Mouse (Mus musculus) embryonic facial prominence, embryonic 11.5 days (tissue): Measurements from ENCODE around the gene Olfr620. TPM values are rescaled to one million over a fixed set of nuclear protein-coding genes. Genes with fewer than 3 reads are reported as not detected.

Source experiments
- ATAC-seq: fragments of 200-750 bp; cut with Nextera tagmentation; replicated peaks from 2 replicates; pipeline ENCODE4 v1.8.0; 2017; ENCODE audit warnings: low read depth; ENCODE audit not compliant: insufficient number of reproducible peaks, low FRiP score, low TSS enrichment
- DNase-seq: peaks from one replicate; pipeline ENCODE4 v3.0.0-alpha.2; 2015; ENCODE audit warnings: low spot score
- H3K27ac ChIP-seq: fragments of 300-500 bp; sonication (generic); replicated peaks from 2 replicates; pipeline ENCODE4 v1.5.1; 2014; ENCODE audit warnings: mild to moderate bottlenecking, low read depth, low read length, control low read depth
- H3K27me3 ChIP-seq: fragments of 300-500 bp; sonication (generic); 2 replicates; pipeline ENCODE4 v1.6.1; 2014; ENCODE audit warnings: mild to moderate bottlenecking, low read length, moderate library complexity, mixed read lengths; ENCODE audit not compliant: control insufficient read depth, insufficient read depth
- H3K36me3 ChIP-seq: fragments of 300-500 bp; sonication (generic); replicated peaks from 2 replicates; pipeline ENCODE4 v1.6.1; 2014; ENCODE audit warnings: low read depth, mild to moderate bottlenecking, low read length, moderate library complexity, mixed read lengths; ENCODE audit not compliant: control insufficient read depth, insufficient read depth
- H3K4me1 ChIP-seq: fragments of 300-500 bp; sonication (generic); 2 replicates; pipeline ENCODE4 v1.6.1; 2014; ENCODE audit warnings: low read length, mixed read lengths; ENCODE audit not compliant: control insufficient read depth, insufficient read depth
- H3K4me2 ChIP-seq: fragments of 300-500 bp; sonication (generic); 2 replicates; pipeline ENCODE4 v1.6.1; 2014; ENCODE audit warnings: low read depth, mild to moderate bottlenecking, control low read depth, low read length, moderate library complexity
- H3K4me3 ChIP-seq: fragments of 300-500 bp; sonication (generic); 2 replicates; pipeline ENCODE4 v1.5.1; 2014; ENCODE audit warnings: low read depth, low read length, control low read depth
- H3K9ac ChIP-seq: fragments of 300-500 bp; sonication (generic); replicated peaks from 2 replicates; pipeline ENCODE4 v1.6.1; 2014; ENCODE audit warnings: mild to moderate bottlenecking, control low read depth, low read length
- H3K9me3 ChIP-seq: fragments of 300-500 bp; sonication (generic); replicated peaks from 2 replicates; pipeline ENCODE4 v1.6.1; 2016; ENCODE audit warnings: mild to moderate bottlenecking, low read length, inconsistent platforms, mixed read lengths; ENCODE audit not compliant: control insufficient read depth
- WGBS: fragments of 180-500 bp; shearing (Covaris S2); extraction: QIAGEN DNeasy Blood & Tissue Kit; methylation state at CpG from one replicate; pipeline ENCODE4 v1.1.7; 2014; 5-methylcytosine and 5-hydroxymethylcytosine counted together
- microRNA-seq: library from miRNA; unstranded; fragments of <30 nt; microRNA quantifications from one replicate; pipeline ENCODE4, GENCODE M21; 2016; ENCODE audit warnings: borderline number of aligned reads
- polyA plus RNA-seq: library from polyadenylated mRNA; unstranded; fragments of >200 nt; fragmentation: Nextera tagmentation; extraction: Ambion mirVana; gene quantifications from 2 replicates; pipeline ENCODE4 v1.2.1, GENCODE M21; 2014

Olfr620 gene
- polyA plus RNA-seq, 1 experiment from 2014 or later: not detected

DNA sequence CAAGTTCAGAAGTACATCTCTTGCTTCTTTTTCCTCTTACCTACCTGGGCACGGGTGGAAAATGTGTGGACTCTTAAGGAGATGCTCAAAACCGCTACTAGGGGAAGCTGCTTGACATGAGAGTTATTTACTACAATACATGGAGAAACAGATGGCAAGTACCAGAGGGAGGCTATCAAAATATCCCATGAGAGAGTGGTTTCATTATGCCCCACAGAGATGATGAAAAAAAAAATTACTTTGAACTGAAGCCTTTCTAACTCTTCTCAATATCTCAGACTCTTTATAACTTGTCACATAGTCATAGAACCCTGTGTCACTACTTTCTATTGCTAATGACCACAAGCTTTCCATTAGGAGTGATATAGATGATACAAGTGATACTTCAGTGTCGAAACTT, 43.3 kb downstream of the Olfr620 start, which contains the start of gene Olfr616:
Olfr616 (minus strand) TSS at position 101 of the 400 bp plus-strand sequence.
- ATAC-seq: no peak
- whole genome bisulfite sequencing: 86% methylated on average over 3 of the region's 3 CpGs
- H3K36me3 ChIP-seq: no peaks in the 10 kb centered on the region
- no peak within 1 kb of the TSS for H3K27ac ChIP-seq
- H3K27me3 ChIP-seq: no peaks in the 10 kb centered on the region
- H3K4me1 ChIP-seq: no peaks in the 10 kb centered on the region
- no peak within 1 kb of the TSS for H3K4me3 ChIP-seq
- H3K9ac ChIP-seq: no peak within 1 kb of the TSS
- H3K4me2 ChIP-seq: no peak within 1 kb of the TSS
- DNase-seq: no peak
- no peaks in the 10 kb centered on the region for H3K9me3 ChIP-seq

GRCm38 (mm10) chr7:103555779-103556178, 56.6 kb downstream of the Olfr620 start, which contains the start of gene Olfr615:
Gene Olfr615 (plus strand): TSS chr7:103556079.
- DNase-seq: no peak
- no peaks in the 10 kb centered on the region for H3K36me3 ChIP-seq
- H3K9ac ChIP-seq: no peak within 1 kb of the TSS
- ATAC-seq: no peak
- H3K27ac ChIP-seq: no peak within 1 kb of the TSS
- H3K4me1 ChIP-seq: no peaks in the 10 kb centered on the region
- no peak within 1 kb of the TSS for H3K4me3 ChIP-seq
- no peaks in the 10 kb centered on the region for H3K27me3 ChIP-seq
- 84% methylated on average over 2 of the region's 2 CpGs for WGBS
- H3K4me2 ChIP-seq: no peak within 1 kb of the TSS
- no peaks in the 10 kb centered on the region for H3K9me3 ChIP-seq

Small RNA genes within 50 kb of the gene (microRNA-seq; reads per million reads assigned to microRNA genes)
- not detected for gene Gm26506

Other genes starting within 250 kb of the Olfr620 start
- not detected in 2 replicates for gene Olfr601, start 249.9 kb downstream of the Olfr620 start, polyA plus RNA-seq
- not detected in 2 replicates for gene Olfr603, start 226.4 kb downstream of the Olfr620 start, polyA plus RNA-seq
- not detected in 2 replicates for gene Usp17lc, start 197.5 kb downstream of the Olfr620 start, polyA plus RNA-seq
- gene Olfr605, start 167.1 kb downstream of the Olfr620 start, polyA plus RNA-seq: not detected in 2 replicates
- not detected in 2 replicates for gene Olfr606, start 163.5 kb downstream of the Olfr620 start, polyA plus RNA-seq
- not detected in 2 replicates for gene Olfr607, start 148.4 kb downstream of the Olfr620 start, polyA plus RNA-seq
- gene Olfr608, start 142.7 kb downstream of the Olfr620 start, polyA plus RNA-seq: not detected in 2 replicates
- gene Olfr609, start 114.5 kb downstream of the Olfr620 start, polyA plus RNA-seq: not detected in 2 replicates
- gene Olfr610, start 100.4 kb downstream of the Olfr620 start, polyA plus RNA-seq: not detected in 2 replicates
- gene Olfr611, start 91.7 kb downstream of the Olfr620 start, polyA plus RNA-seq: not detected in 2 replicates
- gene Olfr612, start 69.8 kb downstream of the Olfr620 start, polyA plus RNA-seq: not detected in 2 replicates
- not detected in 2 replicates for gene Olfr613, start 64.5 kb downstream of the Olfr620 start, polyA plus RNA-seq
- not detected in 2 replicates for gene Olfr615, start 56.5 kb downstream of the Olfr620 start, polyA plus RNA-seq
- gene Olfr616, start 43.4 kb downstream of the Olfr620 start, polyA plus RNA-seq: not detected in 2 replicates
- not detected in 2 replicates for gene Olfr617, start 39.5 kb downstream of the Olfr620 start, polyA plus RNA-seq
- gene Olfr618, start 22.4 kb downstream of the Olfr620 start, polyA plus RNA-seq: not detected in 2 replicates
- gene Olfr619, start 12.0 kb downstream of the Olfr620 start, polyA plus RNA-seq: not detected in 2 replicates
- not detected in 2 replicates for gene Olfr622, start 30.2 kb upstream of the Olfr620 start, polyA plus RNA-seq
- gene Olfr623, start 51.2 kb upstream of the Olfr620 start, polyA plus RNA-seq: not detected in 2 replicates
- 0.03 and 0.08 TPM in 2 replicates for gene Olfr624, start 58.7 kb upstream of the Olfr620 start, polyA plus RNA-seq
- not detected in 2 replicates for gene Olfr625-ps1, start 70.2 kb upstream of the Olfr620 start, polyA plus RNA-seq
- gene Olfr243, start 102.1 kb upstream of the Olfr620 start, polyA plus RNA-seq: not detected in 2 replicates
- gene Olfr628, start 117.8 kb upstream of the Olfr620 start, polyA plus RNA-seq: not detected in 2 replicates
- gene Olfr629, start 132.4 kb upstream of the Olfr620 start, polyA plus RNA-seq: not detected in 2 replicates
- not detected in 2 replicates for gene Olfr630, start 144.8 kb upstream of the Olfr620 start, polyA plus RNA-seq
- gene Olfr69, start 159.1 kb upstream of the Olfr620 start, polyA plus RNA-seq: not detected in 2 replicates
- gene Olfr68, start 167.2 kb upstream of the Olfr620 start, polyA plus RNA-seq: not detected in 2 replicates
- not detected in 2 replicates for gene Olfr67, start 179.3 kb upstream of the Olfr620 start, polyA plus RNA-seq
- gene Hbb-bt, start 201.5 kb upstream of the Olfr620 start, polyA plus RNA-seq: 629 and 683 TPM in 2 replicates
- 224 and 252 TPM in 2 replicates for gene Hbb-bs, start 215.6 kb upstream of the Olfr620 start, polyA plus RNA-seq
- not detected in 2 replicates for gene Hbb-bh2, start 228.0 kb upstream of the Olfr620 start, polyA plus RNA-seq
- gene Hbb-bh1, start 230.6 kb upstream of the Olfr620 start, polyA plus RNA-seq: 2,335 TPM in 2 replicates
- 9,508 and 10,275 TPM in 2 replicates for gene Hbb-y, start 240.7 kb upstream of the Olfr620 start, polyA plus RNA-seq